Mouse (Mus musculus) kidney, adult 2 months (tissue): Measurements from ENCODE around the gene Pkd1l1. TPM values are rescaled to one million over a fixed set of nuclear protein-coding genes. Genes with fewer than 3 reads are reported as not detected.

ENCODE experiments used
- DNase-seq: peaks from one replicate; pipeline ENCODE4 v3.0.0; 2021
- H3K27ac ChIP-seq: fragments of 200-500 bp; 2 replicates; pipeline ENCODE4 v1.5.1; 2012; ENCODE audit warnings: low read depth, low read length, control low read depth, inconsistent platforms; ENCODE audit not compliant: insufficient read depth
- H3K27me3 ChIP-seq: fragments of 200-500 bp; replicated peaks from 2 replicates; pipeline ENCODE4 v1.6.1; 2012; ENCODE audit warnings: mild to moderate bottlenecking, moderate library complexity, low read length, inconsistent platforms; ENCODE audit not compliant: control insufficient read depth, insufficient read depth
- H3K36me3 ChIP-seq: fragments of 200-500 bp; 2 replicates; pipeline ENCODE4 v1.6.1; 2012; ENCODE audit warnings: mild to moderate bottlenecking, moderate library complexity, low read length, inconsistent platforms; ENCODE audit not compliant: control insufficient read depth, insufficient read depth
- H3K4me1 ChIP-seq: fragments of 200-500 bp; 2 replicates; pipeline ENCODE4 v1.6.1; 2011; ENCODE audit warnings: low read length; ENCODE audit not compliant: control insufficient read depth, insufficient read depth
- H3K4me3 ChIP-seq: fragments of 200-500 bp; 2 replicates; pipeline ENCODE4 v1.5.1; 2011; ENCODE audit warnings: mild to moderate bottlenecking, low read depth, low read length, control low read depth; ENCODE audit not compliant: insufficient read depth
- CTCF ChIP-seq: fragments of 200-500 bp; conservative IDR thresholded peaks from 2 replicates; pipeline ENCODE4 v1.5.1; 2011; ENCODE audit warnings: low read depth, mild to moderate bottlenecking, control low read depth, low read length, moderate library complexity, mixed read lengths; ENCODE audit not compliant: insufficient read depth, insufficient read length
- POLR2A ChIP-seq: fragments of 200-500 bp; IDR thresholded peaks from one replicate; pipeline ENCODE4 v1.6.1; 2011; ENCODE audit warnings: low read depth, low read length, control low read depth
- whole genome bisulfite sequencing: fragments of 180-500 bp; shearing (Covaris S2); methylation state at CpG from one replicate; pipeline ENCODE4 v1.1.7; 2018; 5-methylcytosine and 5-hydroxymethylcytosine counted together
- polyA plus RNA-seq: library from polyadenylated mRNA; depleted of rRNA; stranded (reverse); fragments of >200 nt; gene quantifications from 2 replicates; pipeline ENCODE4 v1.2.3, GENCODE M21; 2012

Gene Pkd1l1
- polyA plus RNA-seq, 1 experiment: 0.39 TPM

DNA sequence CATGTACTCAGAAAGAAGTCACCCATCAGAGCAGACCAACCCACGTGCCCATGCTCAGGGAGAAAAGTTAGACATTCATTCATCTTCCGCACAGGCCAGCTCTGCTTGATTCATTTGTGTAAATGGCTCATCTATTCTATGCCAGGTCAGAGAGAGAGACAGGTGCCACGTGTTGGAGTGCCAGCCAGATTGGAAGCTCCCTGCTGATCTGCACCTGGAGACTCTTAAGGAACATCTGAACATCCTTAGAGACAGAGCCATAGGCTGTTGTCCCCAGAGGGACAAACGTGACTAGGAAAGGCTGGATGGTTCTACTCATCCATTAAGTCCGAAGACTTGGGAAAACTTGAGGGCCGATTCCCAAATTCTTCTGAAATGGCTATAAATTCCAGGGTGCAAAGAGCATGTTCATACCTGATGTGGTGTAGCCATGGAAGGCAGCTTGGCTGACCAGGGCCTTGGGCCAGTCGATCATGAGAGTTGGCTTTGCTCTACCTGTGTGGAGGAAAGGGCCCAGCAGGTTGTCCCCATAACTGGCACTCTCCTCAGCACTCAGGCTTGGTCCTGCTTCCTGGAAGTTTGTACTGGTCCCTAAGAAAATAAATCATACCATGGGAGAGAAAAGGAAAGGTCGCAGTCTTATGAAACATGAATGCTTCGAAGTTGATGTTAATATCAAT is 36.5 kb downstream of the Pkd1l1 start:
- H3K4me1 ChIP-seq: no peaks in the 10 kb centered on the region
- no peaks in the 10 kb centered on the region for H3K27me3 ChIP-seq
- no peaks in the 10 kb centered on the region for H3K36me3 ChIP-seq
- TF ChIP-seq CTCF (no peak), POLR2A (no peak)
- H3K4me3 ChIP-seq: no peak overlapping the region
- WGBS: 80% methylated on average over 9 of the region's 9 CpGs
- no peak overlapping the region for H3K27ac ChIP-seq
- no peak for DNase-seq

DNA sequence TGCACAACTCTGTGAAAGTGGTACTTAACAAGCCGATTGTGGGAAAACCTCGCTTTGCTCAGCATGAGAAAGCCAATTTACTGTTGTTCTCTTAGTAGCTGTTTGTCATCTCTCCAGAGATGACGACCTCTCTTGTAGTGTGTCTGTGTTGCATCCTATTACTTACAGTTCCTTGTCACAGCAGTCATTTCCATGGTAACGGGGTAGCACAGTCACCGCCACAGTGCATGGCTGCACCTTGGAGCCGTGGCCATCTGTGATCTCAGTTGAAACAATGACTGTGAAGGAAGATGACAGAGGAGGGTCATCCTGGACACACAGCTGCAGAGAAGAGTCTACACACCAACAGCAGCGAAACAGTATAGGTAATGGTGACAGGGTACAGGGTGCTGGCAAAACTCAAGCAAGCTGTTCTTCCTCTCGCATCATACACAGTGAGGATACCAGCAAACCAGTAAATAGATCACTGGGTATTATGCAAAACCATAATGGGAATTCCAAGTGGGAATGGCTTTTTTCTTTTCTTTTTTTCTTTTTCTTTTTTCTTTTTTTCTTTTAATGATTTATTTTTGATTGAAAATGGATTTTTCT is 56.9 kb downstream of the Pkd1l1 start:
- WGBS: 88% methylated on average over 8 of the region's 8 CpGs
- no peak for TF ChIP-seq CTCF
- TF ChIP-seq POLR2A: no peak
- no peaks in the 10 kb centered on the region for H3K36me3 ChIP-seq
- no peak for DNase-seq
- H3K4me3 ChIP-seq: no peak overlapping the region
- H3K27ac ChIP-seq: no peak overlapping the region
- H3K27me3 ChIP-seq: no peaks in the 10 kb centered on the region
- peaks cover 3% of the 10 kb centered on the region; the same call in 1 of the 2 replicates for H3K4me1 ChIP-seq

DNA sequence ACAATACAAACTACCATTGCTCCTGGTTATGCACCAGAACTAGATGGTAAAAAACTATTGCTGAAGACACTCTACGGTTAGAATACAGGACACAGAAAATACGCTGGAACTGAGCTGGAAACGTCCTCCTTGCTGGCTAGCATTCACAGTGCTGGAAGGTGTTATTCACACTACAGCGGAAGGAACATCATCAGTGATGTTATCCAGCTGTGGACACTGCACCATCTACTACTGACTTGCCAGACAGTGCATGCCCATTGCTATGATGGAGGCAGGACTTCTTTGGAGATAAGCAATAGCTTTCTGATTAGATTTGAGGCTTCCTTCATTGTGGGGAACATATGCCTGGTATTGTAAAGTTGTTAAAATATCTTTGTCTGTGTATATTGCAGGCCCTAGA is 90.3 kb downstream of the Pkd1l1 start:
- TF ChIP-seq POLR2A: no peak
- Histone ChIP-seq H3K4me3 (no peak overlapping the region), H3K4me1 (no peaks in the 10 kb centered on the region), H3K27me3 (no peaks in the 10 kb centered on the region), H3K36me3 (no peaks in the 10 kb centered on the region), H3K27ac (no peak overlapping the region)
- 81% methylated on average over 4 of the region's 4 CpGs for WGBS
- DNase-seq: no peak

DNA sequence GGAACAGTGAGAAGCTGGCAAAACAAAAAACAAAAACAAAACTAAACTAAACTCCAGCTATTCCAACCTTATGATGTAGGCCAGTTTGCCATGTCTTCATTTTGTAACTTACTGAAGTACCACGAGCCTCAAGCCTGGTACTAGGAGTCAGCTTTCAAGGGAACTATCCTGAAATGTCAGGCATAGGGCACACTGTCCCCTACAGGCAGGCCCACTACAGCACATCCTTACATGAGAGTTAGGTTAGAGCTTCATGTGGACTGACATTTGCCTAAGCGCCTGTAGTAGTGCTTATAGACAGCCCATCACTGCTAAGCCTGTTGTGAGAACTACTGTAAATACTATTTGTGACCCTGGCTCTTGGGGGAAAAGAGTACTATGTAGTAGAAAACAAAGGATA is 91.5 kb downstream of the Pkd1l1 start:
- 77% methylated on average over 2 of the region's 2 CpGs for WGBS
- no peak for TF ChIP-seq POLR2A
- no peak; the same call in 1 of the 2 replicates for TF ChIP-seq CTCF
- Histone ChIP-seq H3K36me3 (no peaks in the 10 kb centered on the region), H3K27ac (no peak overlapping the region), H3K4me1 (no peaks in the 10 kb centered on the region), H3K27me3 (no peaks in the 10 kb centered on the region), H3K4me3 (no peak overlapping the region)
- DNase-seq: no peak

DNA sequence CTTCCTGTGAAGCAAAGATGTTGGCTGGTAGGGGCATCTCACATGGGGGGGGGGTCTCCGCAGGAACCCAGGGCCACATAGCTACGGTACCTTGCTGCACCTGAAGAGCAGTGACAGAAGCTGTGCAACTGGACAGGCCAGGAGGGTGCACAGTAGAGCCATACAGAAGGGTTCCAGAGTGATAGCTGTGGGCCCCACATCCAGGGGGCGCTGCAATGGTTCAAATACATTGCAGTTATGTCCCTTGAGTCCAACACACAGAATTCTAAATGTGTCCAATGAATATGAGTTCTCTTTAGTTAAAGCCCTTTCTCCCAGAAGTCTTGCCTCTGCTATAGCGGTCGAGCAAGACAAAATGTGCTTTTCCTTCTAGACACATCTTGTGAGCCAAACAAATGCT is 103.0 kb downstream of the Pkd1l1 start:
- Histone ChIP-seq H3K36me3 (no peaks in the 10 kb centered on the region), H3K27ac (no peak overlapping the region)
- 96% methylated on average over 5 of the region's 5 CpGs for WGBS

DNA sequence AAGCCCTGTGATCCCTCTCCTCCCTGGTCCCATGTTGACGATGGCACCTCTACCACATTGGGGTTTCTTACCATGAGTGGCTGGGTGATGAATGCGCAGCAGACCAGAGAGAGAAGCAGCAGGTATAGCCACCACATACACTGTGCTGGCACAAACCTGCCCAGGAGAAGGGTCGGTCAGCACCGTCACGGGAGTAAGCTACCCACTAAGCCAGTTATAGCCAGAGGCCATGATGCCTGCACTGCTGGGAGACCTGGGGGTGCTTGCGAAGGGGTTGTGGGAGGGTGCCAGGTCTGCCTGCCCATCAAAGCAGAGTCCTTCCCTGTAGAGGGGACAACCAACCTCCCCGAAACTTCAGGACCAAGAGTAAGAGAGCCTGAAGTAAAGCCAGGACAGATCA is 107.0 kb downstream of the Pkd1l1 start:
- Histone ChIP-seq H3K27ac (no peak overlapping the region), H3K4me1 (no peaks in the 10 kb centered on the region), H3K4me3 (no peak overlapping the region), H3K36me3 (no peaks in the 10 kb centered on the region), H3K27me3 (no peaks in the 10 kb centered on the region)
- DNase-seq: no peak
- TF ChIP-seq CTCF: no peak
- no peak for TF ChIP-seq POLR2A
- WGBS: 91% methylated on average over 7 of the region's 7 CpGs

More for the DNA sequence above, 103.0 kb downstream of the Pkd1l1 start:
- no peaks in the 10 kb centered on the region for H3K27me3 ChIP-seq
- H3K4me1 ChIP-seq: no peaks in the 10 kb centered on the region
- TF ChIP-seq POLR2A: no peak
- no peak for TF ChIP-seq CTCF
- DNase-seq: no peak
- no peak overlapping the region for H3K4me3 ChIP-seq

DNA sequence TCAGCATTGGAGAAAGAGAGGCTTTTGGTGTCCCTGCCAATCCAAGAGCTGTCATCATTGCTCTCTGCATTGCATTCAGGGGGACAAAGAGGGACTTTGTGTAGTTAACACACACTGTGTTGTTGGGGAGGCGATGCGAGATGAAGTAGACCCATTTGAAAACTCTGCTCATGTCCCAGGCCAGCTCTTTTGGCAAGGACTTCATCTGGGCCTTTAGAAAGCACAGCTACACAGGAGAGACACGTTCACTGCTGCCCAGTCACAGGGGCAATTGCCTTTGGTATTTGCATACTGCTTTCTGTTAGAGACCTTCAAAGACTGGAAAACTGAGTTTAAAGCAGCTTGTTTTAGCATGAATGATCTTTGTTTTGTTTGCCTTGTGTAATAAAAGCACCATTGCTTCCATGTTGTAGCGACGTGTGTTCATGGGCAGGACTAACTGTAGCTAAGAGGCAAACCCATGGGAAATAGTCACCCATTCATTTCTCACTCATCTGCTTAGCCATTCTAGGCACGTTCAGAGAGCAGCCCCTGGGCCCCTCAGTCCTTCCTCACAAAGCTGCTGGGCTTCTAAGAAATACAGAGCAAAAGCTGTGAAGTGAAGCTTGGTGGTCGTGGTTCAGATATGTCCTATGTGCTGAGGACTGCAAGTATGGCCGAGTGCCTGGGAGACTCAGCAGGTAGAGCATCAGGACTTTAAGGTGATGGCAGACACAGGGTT is 109.0 kb downstream of the Pkd1l1 start:
- Histone ChIP-seq H3K36me3 (no peaks in the 10 kb centered on the region), H3K27me3 (no peaks in the 10 kb centered on the region), H3K4me3 (no peak overlapping the region), H3K27ac (no peak overlapping the region), H3K4me1 (no peaks in the 10 kb centered on the region)
- no peak for DNase-seq
- TF ChIP-seq CTCF (no peak), POLR2A (no peak)
- WGBS: 74% methylated on average over 8 of the region's 8 CpGs
